Mouse (Mus musculus) limb, embryonic 12.5 days (tissue): ENCODE measurements at regions not wholly inside any gene's neighbourhood (a gene's known extent, or its start where the extent isn't known, plus 50 kb on each side); places are given as distances from the start of the nearest gene placed in this dataset.

ENCODE experiments used
- ATAC-seq: fragments of 200-750 bp; cut with Nextera tagmentation; 2 replicates; pipeline ENCODE4 v1.8.0; 2017; ENCODE audit warnings: low read depth, moderate TSS enrichment; ENCODE audit not compliant: insufficient number of reproducible peaks, insufficient read depth, low FRiP score, low TSS enrichment
- H3K27ac ChIP-seq: fragments of 300-500 bp; sonication (generic); 2 replicates; pipeline ENCODE4 v1.5.1; 2016; ENCODE audit warnings: mild to moderate bottlenecking, moderate library complexity
- H3K27me3 ChIP-seq: fragments of 300-500 bp; sonication (generic); 2 replicates; pipeline ENCODE4 v1.6.1; 2016; ENCODE audit warnings: mild to moderate bottlenecking, moderate library complexity
- H3K36me3 ChIP-seq: fragments of 300-500 bp; sonication (generic); 2 replicates; pipeline ENCODE4 v1.6.1; 2016; ENCODE audit warnings: mild to moderate bottlenecking, moderate library complexity
- H3K4me1 ChIP-seq: fragments of 300-500 bp; sonication (generic); replicated peaks from 2 replicates; pipeline ENCODE4 v1.6.1; 2016
- H3K4me2 ChIP-seq: fragments of 300-500 bp; sonication (generic); 2 replicates; pipeline ENCODE4 v1.6.1; 2016; ENCODE audit warnings: mild to moderate bottlenecking, moderate library complexity
- H3K4me3 ChIP-seq: fragments of 300-500 bp; sonication (generic); replicated peaks from 2 replicates; pipeline ENCODE4 v1.5.1; 2016; ENCODE audit warnings: mild to moderate bottlenecking
- H3K9ac ChIP-seq: fragments of 300-500 bp; sonication (generic); replicated peaks from 2 replicates; pipeline ENCODE4 v1.6.1; 2016; ENCODE audit warnings: mild to moderate bottlenecking, moderate library complexity
- H3K9me3 ChIP-seq: fragments of 300-500 bp; sonication (generic); 2 replicates; pipeline ENCODE4 v1.6.1; 2016; ENCODE audit warnings: mild to moderate bottlenecking, moderate library complexity
- WGBS: fragments of 180-500 bp; shearing (Covaris S2); methylation state at CpG from one replicate; pipeline ENCODE4 v1.1.7; 2016; 5-methylcytosine and 5-hydroxymethylcytosine counted together

DNA sequence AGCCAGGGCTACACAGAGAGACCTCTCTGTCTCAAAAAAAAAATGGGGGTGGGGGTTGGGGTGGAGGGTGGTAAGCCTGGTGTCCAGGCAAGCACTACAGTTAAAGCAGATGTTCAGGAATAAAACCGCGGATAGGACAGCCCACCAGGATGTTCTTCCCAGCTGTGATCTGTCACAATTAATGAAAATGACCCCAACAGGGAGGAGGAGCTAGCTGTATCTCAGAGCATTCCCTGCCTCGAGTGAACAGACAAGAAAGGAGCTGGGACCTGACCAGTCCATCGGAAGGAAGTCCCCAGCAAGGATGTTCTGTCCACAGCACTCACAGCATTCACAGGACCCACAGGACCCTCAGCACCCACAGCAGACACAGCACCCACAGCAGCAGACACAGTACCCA lies 80.4 kb downstream of the Utp6 start:
- no peaks in the 10 kb centered on the region for H3K9me3 ChIP-seq
- H3K27ac ChIP-seq = no peak overlapping the region
- H3K4me1 ChIP-seq = 0 out of 2 replicates have a peak, but pooled peaks cover 5% of the 10 kb centered on the region
- H3K9ac ChIP-seq = no peak overlapping the region
- no peaks in the 10 kb centered on the region for H3K27me3 ChIP-seq
- 66% methylated on average over 4 of the region's 4 CpGs for WGBS
- H3K4me3 ChIP-seq = no peak overlapping the region
- no peak for ATAC-seq
- no peaks in the 10 kb centered on the region for H3K36me3 ChIP-seq
- no peak overlapping the region for H3K4me2 ChIP-seq

DNA sequence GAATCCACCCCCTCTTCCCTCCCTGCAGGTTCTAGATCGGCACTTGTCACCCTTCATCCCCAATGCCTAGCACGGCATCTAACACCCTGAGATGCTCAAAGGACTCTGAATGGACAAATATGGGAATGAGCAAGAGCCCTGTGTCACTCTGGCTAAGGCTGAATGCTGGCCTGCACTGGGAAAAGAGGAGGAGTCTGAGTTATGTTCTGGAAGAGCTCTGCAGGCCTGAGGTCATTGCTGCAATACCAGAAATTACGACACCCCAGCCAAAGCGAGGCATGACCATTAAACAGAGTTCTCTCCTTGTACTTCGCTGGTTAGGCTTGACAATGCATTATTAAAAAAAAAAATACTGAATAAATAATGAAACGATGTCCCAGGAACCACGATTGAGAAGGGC lies 84.1 kb downstream of the Utp6 start:
- Histone ChIP-seq H3K9ac (no peak overlapping the region), H3K4me1 (0 out of 2 replicates have a peak, but pooled peaks cover 5% of the 10 kb centered on the region), H3K9me3 (no peaks in the 10 kb centered on the region), H3K27me3 (no peaks in the 10 kb centered on the region), H3K36me3 (no peaks in the 10 kb centered on the region), H3K27ac (no peak overlapping the region), H3K4me3 (no peak overlapping the region), H3K4me2 (no peak overlapping the region)
- WGBS = 77% methylated on average over 7 of the region's 7 CpGs
- ATAC-seq = no peak

DNA sequence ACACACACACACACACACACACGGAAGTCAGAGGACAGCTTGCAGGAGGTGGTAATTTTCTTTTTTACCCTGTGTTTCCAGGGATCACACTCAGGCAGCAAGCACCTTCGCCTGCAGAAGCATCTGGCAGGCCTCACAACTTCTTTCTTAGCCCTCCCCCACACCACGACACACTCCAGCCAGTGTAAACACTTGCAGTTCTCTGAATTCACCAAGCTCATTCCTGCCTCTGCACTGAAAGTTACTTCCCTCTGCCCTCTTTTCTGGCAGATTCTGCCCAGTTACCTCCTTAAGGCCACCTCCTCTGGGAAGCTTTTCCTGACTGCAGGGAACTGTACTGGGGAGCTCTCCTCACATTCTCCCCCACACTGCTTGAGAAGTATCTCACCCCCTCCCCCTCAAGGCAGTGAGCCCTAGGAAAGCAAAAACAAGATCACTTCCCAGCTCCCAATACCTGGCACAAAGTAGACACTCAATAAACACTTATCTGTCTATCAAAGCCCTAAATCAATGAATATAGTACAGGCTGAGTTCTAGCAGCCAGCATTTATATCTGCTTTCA lies 84.9 kb downstream of the Utp6 start:
- H3K4me3 ChIP-seq = no peak overlapping the region
- 0 out of 2 replicates have a peak overlapping the region, but pooled peaks have one; percentile 23 for H3K27ac ChIP-seq
- ATAC-seq = no peak
- H3K27me3 ChIP-seq = no peaks in the 10 kb centered on the region
- H3K9me3 ChIP-seq = no peaks in the 10 kb centered on the region
- no peak overlapping the region for H3K9ac ChIP-seq
- H3K4me1 ChIP-seq = 0 out of 2 replicates have a peak, but pooled peaks cover 5% of the 10 kb centered on the region
- no peak overlapping the region for H3K4me2 ChIP-seq
- 18% methylated on average over 3 of the region's 3 CpGs for WGBS
- no peaks in the 10 kb centered on the region for H3K36me3 ChIP-seq

DNA sequence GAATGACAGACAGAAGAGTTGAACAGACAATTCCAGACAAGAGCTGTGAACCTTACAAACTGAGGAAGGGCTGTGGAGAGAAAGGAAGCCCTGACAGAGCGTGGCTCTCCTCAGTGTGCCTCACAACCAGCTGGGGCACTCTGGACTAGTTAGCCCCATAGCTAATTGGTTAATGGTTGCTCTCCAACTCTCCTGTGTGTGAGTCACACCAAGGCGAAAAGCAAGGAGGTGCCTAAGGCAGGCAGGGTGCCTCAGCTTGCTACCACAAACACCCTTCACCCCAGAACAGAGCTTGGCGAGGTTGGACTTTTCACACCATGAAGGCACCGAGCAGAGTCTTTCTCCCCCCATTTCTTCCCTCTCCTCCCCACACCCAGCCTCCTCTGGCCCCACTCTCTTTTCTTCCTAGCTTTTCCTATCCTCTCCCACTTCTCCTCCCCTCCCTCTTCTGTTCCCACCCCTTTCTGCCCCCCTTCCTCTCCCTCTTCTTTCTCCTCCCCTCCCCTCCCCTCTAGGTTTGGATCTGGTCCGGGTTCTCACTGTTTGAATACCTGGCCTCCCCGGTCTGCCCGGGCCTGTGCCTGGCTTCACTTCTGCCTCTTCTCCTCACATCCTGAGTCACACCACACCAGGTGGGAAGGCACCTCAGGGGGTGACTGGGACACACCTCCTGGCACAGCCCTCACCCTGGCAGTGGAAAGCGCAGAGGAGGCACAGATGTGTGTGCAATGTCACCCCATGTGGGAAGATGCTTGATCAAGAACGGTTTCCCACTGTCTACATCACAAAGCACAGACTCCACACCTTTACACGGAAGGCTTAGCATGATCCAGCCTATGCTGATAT lies 90.2 kb downstream of the Utp6 start:
- Histone ChIP-seq H3K4me2 (no peak overlapping the region), H3K27ac (no peak overlapping the region), H3K36me3 (no peaks in the 10 kb centered on the region), H3K4me1 (peaks cover 9% of the 10 kb centered on the region), H3K9ac (no peak overlapping the region), H3K27me3 (no peaks in the 10 kb centered on the region), H3K9me3 (no peaks in the 10 kb centered on the region), H3K4me3 (no peak overlapping the region)
- no peak for ATAC-seq
- WGBS = 82% methylated on average over 10 of the region's 10 CpGs

DNA sequence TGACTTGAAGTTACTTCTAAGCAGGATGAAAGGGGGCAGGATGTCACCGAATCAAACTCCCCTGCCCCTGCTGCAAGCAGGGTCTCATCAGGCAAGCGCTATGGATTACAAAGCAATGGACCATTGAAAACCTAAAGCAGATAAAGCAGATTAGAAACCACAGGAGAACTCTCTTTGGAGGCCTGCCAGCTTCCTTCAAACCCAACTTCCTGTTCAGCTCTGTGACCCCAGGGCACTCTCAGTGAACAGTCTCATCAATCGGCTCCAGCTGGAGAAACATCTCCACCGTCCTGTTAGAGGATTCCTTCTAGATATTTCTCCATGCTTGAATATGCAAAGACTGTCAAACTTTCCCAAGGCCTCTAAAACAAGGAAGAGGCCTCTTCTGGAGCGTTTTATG lies 92.0 kb downstream of the Utp6 start:
- H3K27ac ChIP-seq = no peak overlapping the region
- H3K9ac ChIP-seq = no peak overlapping the region

DNA sequence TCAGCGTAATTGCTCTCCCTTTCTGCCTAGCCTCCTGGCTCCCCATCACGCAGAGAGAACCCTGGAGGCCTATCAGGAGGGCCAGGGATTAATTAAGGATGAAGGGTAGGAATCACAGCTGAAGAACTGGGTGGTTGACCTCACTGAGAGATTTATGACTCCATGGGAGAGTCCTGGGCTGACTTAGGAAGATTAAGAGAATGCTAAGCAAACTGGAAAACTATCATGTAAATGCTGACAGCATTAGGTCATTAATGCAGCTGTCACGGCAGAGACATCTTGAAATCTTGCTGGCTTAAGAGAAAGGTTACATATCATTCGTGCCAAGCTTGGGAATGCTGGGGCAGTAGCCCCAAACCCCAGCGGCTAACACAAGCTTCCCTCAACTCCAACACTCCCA lies 93.2 kb downstream of the Utp6 start:
- no peaks in the 10 kb centered on the region for H3K9me3 ChIP-seq
- WGBS = 36% methylated on average over 5 of the region's 5 CpGs
- H3K9ac ChIP-seq = no peak overlapping the region
- peaks cover 14% of the 10 kb centered on the region for H3K4me1 ChIP-seq
- ATAC-seq = no peak
- no peaks in the 10 kb centered on the region for H3K36me3 ChIP-seq
- H3K4me2 ChIP-seq = no peak overlapping the region
- H3K4me3 ChIP-seq = no peak overlapping the region
- H3K27ac ChIP-seq = no peak overlapping the region
- H3K27me3 ChIP-seq = no peaks in the 10 kb centered on the region

More for the DNA sequence above, 92.0 kb downstream of the Utp6 start:
- Histone ChIP-seq H3K9me3 (no peaks in the 10 kb centered on the region), H3K27me3 (no peaks in the 10 kb centered on the region), H3K36me3 (no peaks in the 10 kb centered on the region), H3K4me3 (no peak overlapping the region), H3K4me2 (no peak overlapping the region), H3K4me1 (peaks cover 8% of the 10 kb centered on the region)
- no peak for ATAC-seq
- 67% methylated on average over 5 of the region's 5 CpGs for WGBS

DNA sequence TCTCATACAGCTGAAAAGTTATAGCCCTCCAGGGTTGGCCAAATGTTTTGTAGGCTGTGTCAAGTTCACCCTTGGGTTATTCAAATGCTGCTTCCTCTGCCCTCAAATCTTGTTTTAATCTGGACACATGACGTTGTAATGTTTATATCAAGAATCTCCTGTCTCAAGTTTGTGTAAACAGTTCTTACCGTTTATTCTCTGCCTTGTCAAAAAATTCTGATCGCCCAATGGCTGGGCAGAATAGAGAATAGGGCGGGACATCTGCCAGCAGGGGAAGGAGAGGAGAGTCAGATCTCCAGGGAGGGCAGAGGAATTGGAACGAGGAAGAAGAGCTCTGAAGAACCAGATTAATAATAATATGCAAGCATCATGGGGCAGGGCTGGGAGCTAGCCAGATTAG lies 97.4 kb downstream of the Utp6 start:
- WGBS = 73% methylated on average over 5 of the region's 5 CpGs
- H3K4me2 ChIP-seq = no peak overlapping the region
- ATAC-seq = no peak
- no peak overlapping the region for H3K27ac ChIP-seq
- peaks cover 8% of the 10 kb centered on the region; the same call in 1 of the 2 replicates for H3K27me3 ChIP-seq
- H3K9me3 ChIP-seq = no peaks in the 10 kb centered on the region
- peaks cover 16% of the 10 kb centered on the region for H3K4me1 ChIP-seq
- H3K36me3 ChIP-seq = no peaks in the 10 kb centered on the region
- no peak overlapping the region for H3K4me3 ChIP-seq
- H3K9ac ChIP-seq = no peak overlapping the region

DNA sequence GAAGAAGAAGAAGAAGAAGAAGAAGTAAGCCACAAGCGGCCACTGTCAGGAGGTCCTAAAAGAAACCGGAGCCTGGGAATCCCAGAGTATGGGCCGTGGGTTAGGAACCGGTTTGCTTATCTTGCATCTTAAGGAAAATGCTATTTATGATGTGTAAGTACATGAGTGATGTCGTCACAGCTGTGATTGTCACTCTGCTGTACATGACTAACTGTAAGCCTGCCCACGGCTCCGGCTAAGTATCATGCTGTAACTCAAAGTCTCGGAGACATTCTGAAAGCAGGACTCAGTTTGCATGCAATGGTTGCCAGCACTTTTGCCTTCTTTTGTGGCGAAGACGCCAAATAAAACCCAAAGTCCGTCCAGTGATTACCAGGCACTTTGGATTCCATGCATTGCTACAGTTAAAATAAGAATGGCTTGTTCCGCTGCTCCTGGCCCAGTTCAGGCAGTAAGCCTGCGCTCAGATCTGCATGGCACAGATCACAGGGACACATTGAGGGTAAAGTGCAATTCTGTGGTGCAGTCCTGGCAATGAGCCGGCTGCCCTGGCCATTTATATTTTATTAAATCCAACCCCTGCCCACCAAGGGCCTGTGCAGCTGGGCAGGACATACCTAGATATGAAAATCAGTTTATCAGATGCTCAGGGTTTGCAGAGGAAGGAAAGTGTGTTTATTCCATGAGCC lies 98.6 kb downstream of the Utp6 start:
- Histone ChIP-seq H3K36me3 (no peaks in the 10 kb centered on the region), H3K27me3 (peaks cover 8% of the 10 kb centered on the region; the same call in 1 of the 2 replicates), H3K27ac (no peak overlapping the region), H3K4me3 (no peak overlapping the region), H3K4me1 (peaks cover 12% of the 10 kb centered on the region), H3K4me2 (no peak overlapping the region), H3K9ac (no peak overlapping the region), H3K9me3 (no peaks in the 10 kb centered on the region)
- no peak for ATAC-seq
- WGBS = 83% methylated on average over 14 of the region's 14 CpGs

DNA sequence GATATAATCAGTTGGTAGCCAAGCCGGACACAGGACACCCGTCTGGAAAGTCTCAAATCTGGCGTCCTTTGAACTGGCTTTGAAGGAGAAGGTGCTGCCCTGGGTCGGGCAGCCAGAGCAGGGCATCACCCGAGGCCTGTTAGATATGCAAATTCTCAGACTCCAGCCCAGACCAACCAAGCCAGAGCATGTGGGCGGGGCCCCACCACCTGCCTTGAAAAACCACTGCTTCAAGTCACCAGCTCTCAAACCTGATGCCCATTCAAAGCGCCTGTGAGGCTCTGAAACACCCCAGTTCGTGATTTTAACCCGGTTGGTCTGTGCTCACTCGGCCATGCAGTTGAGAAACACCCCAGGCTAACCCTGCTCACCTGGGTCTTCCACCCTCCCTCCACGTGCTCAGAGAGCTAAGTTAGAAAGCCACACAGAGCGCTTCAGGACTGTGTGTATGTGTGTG lies 101.6 kb downstream of the Utp6 start:
- WGBS = 19% methylated on average over 12 of the region's 12 CpGs

DNA sequence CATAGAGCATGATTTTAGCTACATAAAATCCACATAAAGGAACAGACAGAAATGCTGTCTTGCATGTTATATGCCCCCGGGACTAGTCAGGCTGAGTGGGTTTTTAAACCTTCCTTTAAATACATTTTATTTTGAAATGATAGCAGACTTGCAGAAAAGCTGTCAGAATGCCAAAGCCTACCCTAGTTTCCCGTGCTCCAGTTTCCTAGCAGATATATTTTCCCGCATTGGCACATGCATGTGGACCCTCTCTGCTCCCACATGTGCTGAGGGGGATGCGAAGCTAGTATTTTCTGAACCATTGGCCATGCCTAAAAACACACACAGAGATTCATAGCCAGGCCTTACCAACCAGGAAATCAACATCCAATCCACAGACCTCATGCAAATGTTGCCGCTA lies 105.8 kb downstream of the Utp6 start:
- no peak overlapping the region for H3K9ac ChIP-seq
- H3K4me3 ChIP-seq = no peak overlapping the region
- H3K4me2 ChIP-seq = no peak overlapping the region
- H3K27me3 ChIP-seq = peaks cover 4% of the 10 kb centered on the region; the same call in 1 of the 2 replicates
- 83% methylated on average over 5 of the region's 5 CpGs for WGBS
- no peaks in the 10 kb centered on the region for H3K9me3 ChIP-seq
- no peaks in the 10 kb centered on the region for H3K36me3 ChIP-seq
- no peak overlapping the region; the same call in 1 of the 2 replicates for H3K27ac ChIP-seq
- peaks cover 6% of the 10 kb centered on the region; the same call in 1 of the 2 replicates for H3K4me1 ChIP-seq
- ATAC-seq = no peak

More for the DNA sequence above, 101.6 kb downstream of the Utp6 start:
- Histone ChIP-seq H3K27ac (no peak overlapping the region), H3K9ac (no peak overlapping the region), H3K36me3 (no peaks in the 10 kb centered on the region), H3K27me3 (peaks cover 8% of the 10 kb centered on the region; the same call in 1 of the 2 replicates), H3K4me3 (no peak overlapping the region), H3K4me1 (peaks cover 8% of the 10 kb centered on the region; the same call in 1 of the 2 replicates), H3K4me2 (no peak overlapping the region), H3K9me3 (no peaks in the 10 kb centered on the region)
- ATAC-seq = no peak

DNA sequence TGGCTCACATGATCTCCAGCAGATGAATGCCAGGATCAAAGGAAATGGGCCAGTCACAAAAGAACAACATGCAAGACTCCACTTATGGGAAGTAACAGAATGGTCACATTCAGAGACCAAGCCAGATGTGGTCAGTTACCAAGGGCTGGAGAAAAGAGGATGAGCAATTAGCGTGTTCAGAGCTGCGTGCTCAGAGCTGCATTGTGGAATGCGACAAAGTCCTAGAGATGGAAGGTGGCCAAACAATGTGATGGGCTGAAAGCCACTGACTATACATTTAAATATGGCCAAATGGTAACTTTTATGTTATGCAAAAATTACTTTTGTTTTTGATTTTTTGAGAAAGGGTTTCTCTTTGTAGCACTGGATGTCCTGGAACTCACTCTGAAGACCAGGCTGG lies 112.6 kb downstream of the Utp6 start:
- Histone ChIP-seq H3K27ac (no peak overlapping the region), H3K4me2 (no peak overlapping the region), H3K9me3 (no peaks in the 10 kb centered on the region), H3K4me1 (no peaks in the 10 kb centered on the region), H3K36me3 (no peaks in the 10 kb centered on the region), H3K4me3 (no peak overlapping the region), H3K9ac (no peak overlapping the region), H3K27me3 (no peaks in the 10 kb centered on the region)
- ATAC-seq = no peak
- WGBS = 89% methylated on average over 3 of the region's 3 CpGs
